Mouse (Mus musculus) liver, postnatal 0 days (tissue): ENCODE measurements around the gene Hexdc.

Experiments
- CTCF ChIP-seq: sonication (generic); IDR thresholded peaks from 2 replicates; pipeline ENCODE4 v1.5.1; 2016; ENCODE audit warnings: antibody characterized with exemption, low read depth
- EP300 ChIP-seq: IDR thresholded peaks from 2 replicates; pipeline ENCODE4 v1.6.1; 2016; ENCODE audit warnings: antibody characterized with exemption, low read depth, mild to moderate bottlenecking

DNA sequence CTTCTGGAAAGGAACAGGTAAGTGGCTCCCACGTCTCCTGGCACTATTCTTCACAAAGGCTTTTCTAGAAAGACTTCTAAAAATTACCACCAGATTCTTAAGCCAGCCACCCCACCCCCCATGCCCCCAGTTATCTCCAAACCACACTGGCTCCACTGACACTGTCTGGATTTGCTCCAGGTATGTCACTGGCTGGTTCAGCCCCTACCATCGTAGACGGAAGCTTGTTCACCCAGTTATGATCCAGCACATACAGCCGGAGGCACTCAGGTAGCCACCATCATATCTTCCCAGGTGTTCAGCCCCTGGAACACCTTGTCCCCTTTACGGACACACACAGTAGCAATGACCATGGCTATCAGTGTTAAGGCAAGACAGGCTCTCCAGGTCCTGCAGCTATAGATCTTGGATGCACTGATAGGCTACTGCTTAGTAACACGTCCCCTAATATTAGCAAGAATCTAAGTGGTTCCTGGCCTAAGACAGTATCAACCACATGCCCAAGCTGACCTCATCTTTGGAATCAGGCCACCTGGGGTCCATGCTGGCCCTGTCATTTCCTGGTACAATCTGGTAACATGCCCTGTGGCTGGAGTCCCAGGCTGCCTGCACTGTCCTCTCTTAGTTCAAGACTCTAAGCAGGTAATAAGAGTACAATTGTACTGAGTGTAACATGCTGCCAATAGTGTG is 17.2 kb downstream of the Hexdc start:
- TF ChIP-seq CTCF = no peak
- TF ChIP-seq EP300 = no peak
